Mouse (Mus musculus): ENCODE results near the gene Ptgir. TPM values are rescaled to one million over a fixed set of nuclear protein-coding genes. Genes with fewer than 3 reads are reported as not detected.

Ptgir gene
- polyA plus RNA-seq, 1 experiment = 13.0 TPM

- H3K27ac ChIP-seq (ENCODE audit: control insufficient read depth, insufficient read depth, low read depth, low read length, poor library complexity) = no peak overlapping the region
- WGBS = 6% methylated on average over 1 of the region's 1 CpGs
- no peaks in the 10 kb centered on the region for H3K4me1 ChIP-seq (ENCODE audit: control insufficient read depth, insufficient read depth, low read length)
- TF ChIP-seq CTCF (IDR thresholded peaks at IDR 0.05; ENCODE audit: control insufficient read depth, insufficient read depth, low read length) (peak; percentile 51; the same call in 1 of the 2 replicates), POLR2A (IDR thresholded peaks at IDR 0.05; ENCODE audit: borderline replicate concordance, control insufficient read depth, low read depth, low read length) (no peak)
- H3K4me3 ChIP-seq (replicated peaks; ENCODE audit: control insufficient read depth, low read depth, low read length) = no peak overlapping the region
Observed at GRCm38 (mm10) chr7:16930850-16931249, 24.6 kb downstream of the Ptgir start.

- 23% methylated on average over 14 of the region's 14 CpGs for WGBS
- TF ChIP-seq POLR2A (IDR thresholded peaks at IDR 0.05; ENCODE audit: borderline replicate concordance, control insufficient read depth, low read depth, low read length) = no peak
- peak; percentile 61 for TF ChIP-seq CTCF (IDR thresholded peaks at IDR 0.05; ENCODE audit: control insufficient read depth, insufficient read depth, low read length)
- Histone ChIP-seq H3K4me1 (ENCODE audit: control insufficient read depth, insufficient read depth, low read length) (no peaks in the 10 kb centered on the region), H3K4me3 (replicated peaks; ENCODE audit: control insufficient read depth, low read depth, low read length) (no peak overlapping the region), H3K27ac (ENCODE audit: control insufficient read depth, insufficient read depth, low read depth, low read length, poor library complexity) (no peak overlapping the region)
Observed at GRCm38 (mm10) chr7:16931968-16932627, 25.8 kb downstream of the Ptgir start.

- no peak for TF ChIP-seq POLR2A (IDR thresholded peaks at IDR 0.05; ENCODE audit: borderline replicate concordance, control insufficient read depth, low read depth, low read length)
- TF ChIP-seq CTCF (IDR thresholded peaks at IDR 0.05; ENCODE audit: control insufficient read depth, insufficient read depth, low read length) = peak; percentile 24; the same call in 1 of the 2 replicates
Observed at GRCm38 (mm10) chr7:16932704-16933577, 26.7 kb downstream of the Ptgir start.

GRCm38 (mm10) chr7:16937312-16937711, 31.0 kb downstream of the Ptgir start:
- no peaks in the 10 kb centered on the region for H3K4me1 ChIP-seq (ENCODE audit: control insufficient read depth, insufficient read depth, low read length)
- TF ChIP-seq CTCF (IDR thresholded peaks at IDR 0.05; ENCODE audit: control insufficient read depth, insufficient read depth, low read length) (peak; percentile 50; the same call in 1 of the 2 replicates), POLR2A (IDR thresholded peaks at IDR 0.05; ENCODE audit: borderline replicate concordance, control insufficient read depth, low read depth, low read length) (no peak)
- H3K27ac ChIP-seq (ENCODE audit: control insufficient read depth, insufficient read depth, low read depth, low read length, poor library complexity) = no peak overlapping the region
- H3K4me3 ChIP-seq (replicated peaks; ENCODE audit: control insufficient read depth, low read depth, low read length) = no peak overlapping the region
- WGBS = 42% methylated on average over 4 of the region's 4 CpGs

More at GRCm38 (mm10) chr7:16932704-16933577, 26.7 kb downstream of the Ptgir start:
- Histone ChIP-seq H3K27ac (ENCODE audit: control insufficient read depth, insufficient read depth, low read depth, low read length, poor library complexity) (no peak overlapping the region), H3K4me1 (ENCODE audit: control insufficient read depth, insufficient read depth, low read length) (no peaks in the 10 kb centered on the region), H3K4me3 (replicated peaks; ENCODE audit: control insufficient read depth, low read depth, low read length) (no peak overlapping the region)
- WGBS = 39% methylated on average over 14 of the region's 14 CpGs

- Histone ChIP-seq H3K4me3 (replicated peaks; ENCODE audit: control insufficient read depth, low read depth, low read length) (no peak overlapping the region), H3K4me1 (ENCODE audit: control insufficient read depth, insufficient read depth, low read length) (no peaks in the 10 kb centered on the region), H3K27ac (ENCODE audit: control insufficient read depth, insufficient read depth, low read depth, low read length, poor library complexity) (no peak overlapping the region)
- TF ChIP-seq CTCF (IDR thresholded peaks at IDR 0.05; ENCODE audit: control insufficient read depth, insufficient read depth, low read length) = no peak
- no peak for TF ChIP-seq POLR2A (IDR thresholded peaks at IDR 0.05; ENCODE audit: borderline replicate concordance, control insufficient read depth, low read depth, low read length)
- WGBS = 73% methylated on average over 17 of the region's 17 CpGs
Observed at GRCm38 (mm10) chr7:16938117-16938791, 32.0 kb downstream of the Ptgir start.

GRCm38 (mm10) chr7:16940292-16940691, 34.0 kb downstream of the Ptgir start:
- Histone ChIP-seq H3K4me3 (replicated peaks; ENCODE audit: control insufficient read depth, low read depth, low read length) (no peak overlapping the region), H3K4me1 (ENCODE audit: control insufficient read depth, insufficient read depth, low read length) (no peaks in the 10 kb centered on the region), H3K27ac (ENCODE audit: control insufficient read depth, insufficient read depth, low read depth, low read length, poor library complexity) (no peak overlapping the region)
- 72% methylated on average over 7 of the region's 7 CpGs for WGBS
- TF ChIP-seq CTCF (IDR thresholded peaks at IDR 0.05; ENCODE audit: control insufficient read depth, insufficient read depth, low read length) (no peak), POLR2A (IDR thresholded peaks at IDR 0.05; ENCODE audit: borderline replicate concordance, control insufficient read depth, low read depth, low read length) (no peak)

GRCm38 (mm10) chr7:16942861-16943260, 36.6 kb downstream of the Ptgir start:
- 44% methylated on average over 4 of the region's 4 CpGs for WGBS
- TF ChIP-seq POLR2A (IDR thresholded peaks at IDR 0.05; ENCODE audit: borderline replicate concordance, control insufficient read depth, low read depth, low read length) = no peak
- no peak for TF ChIP-seq CTCF (IDR thresholded peaks at IDR 0.05; ENCODE audit: control insufficient read depth, insufficient read depth, low read length)
- no peak overlapping the region for H3K4me3 ChIP-seq (replicated peaks; ENCODE audit: control insufficient read depth, low read depth, low read length)
- H3K27ac ChIP-seq (ENCODE audit: control insufficient read depth, insufficient read depth, low read depth, low read length, poor library complexity) = no peak overlapping the region
- H3K4me1 ChIP-seq (ENCODE audit: control insufficient read depth, insufficient read depth, low read length) = no peaks in the 10 kb centered on the region; the same call in 1 of the 2 replicates

Data from bone marrow, adult 2 months (tissue).